Mouse (Mus musculus): ENCODE measurements around the gene Hnrnpc.
"Not testable (repeated sequence)": the region's sequence is repeated elsewhere in the genome, so short reads cannot be mapped to it uniquely, and the experiment has no call there.

- not testable (repeated sequence) for TF ChIP-seq CTCF (IDR thresholded peaks at IDR 0.05; ENCODE audit: low read depth, low read length); GATA1 (IDR thresholded peaks at IDR 0.05; ENCODE audit: borderline replicate concordance, low read length); GATA2 (IDR thresholded peaks at IDR 0.05; ENCODE audit: borderline replicate concordance, low read depth, low read length); TAL1 (conservative IDR thresholded peaks at IDR 0.05; ENCODE audit: low read depth, low read length)
Measured at GRCm38 (mm10) chr14:52042359-52042758, 61.5 kb downstream of the Hnrnpc start, which contains the start of gene Olfr221.
